Mouse (Mus musculus) C2C12 (cell line): ENCODE results near the gene Sh3rf3. TPM values are rescaled to one million over a fixed set of nuclear protein-coding genes. Genes with fewer than 3 reads are reported as not detected.

ENCODE experiments used
- H3K27me3 ChIP-seq: one replicate; pipeline ENCODE4 v1.6.1; 2011; ENCODE audit not compliant: control insufficient read depth, insufficient read depth, insufficient read length
- H3K36me3 ChIP-seq: one replicate; pipeline ENCODE4 v1.6.1; 2011; ENCODE audit not compliant: control insufficient read depth, insufficient read depth
- H3K4me3 ChIP-seq: one replicate; pipeline ENCODE4 v1.5.1; 2011; ENCODE audit warnings: mild to moderate bottlenecking, control low read depth; ENCODE audit not compliant: poor library complexity, insufficient read depth, severe bottlenecking
- H3K79me2 ChIP-seq: one replicate; pipeline ENCODE4 v1.6.1; 2011; ENCODE audit not compliant: control insufficient read depth, insufficient read depth
- H3K79me3 ChIP-seq: one replicate; pipeline ENCODE4 v1.6.1; 2011; ENCODE audit warnings: low read depth, control low read depth
- H3ac ChIP-seq: one replicate; pipeline ENCODE3; 2011; ENCODE audit warnings: low read depth; ENCODE audit not compliant: control insufficient read depth, insufficient read length
- CEBPB ChIP-seq: IDR thresholded peaks from one replicate; pipeline ENCODE4 v1.6.1; 2011; ENCODE audit warnings: low read depth, mild to moderate bottlenecking, control low read depth, moderate library complexity
- CTCF ChIP-seq: IDR thresholded peaks from one replicate; pipeline ENCODE4 v1.5.1; 2011; ENCODE audit not compliant: control insufficient read depth, insufficient read depth, insufficient read length
- FOSL1 ChIP-seq: IDR thresholded peaks from one replicate; pipeline ENCODE4 v1.8.0; 2011; ENCODE audit warnings: mild to moderate bottlenecking, low read length; ENCODE audit not compliant: poor library complexity, insufficient read depth, severe bottlenecking
- MAX ChIP-seq: IDR thresholded peaks from one replicate; pipeline ENCODE4 v1.6.1; 2011; ENCODE audit warnings: mild to moderate bottlenecking, control low read depth
- MYOD1 ChIP-seq: IDR thresholded peaks from one replicate; pipeline ENCODE4 v1.6.1; 2011; ENCODE audit warnings: low read depth; ENCODE audit not compliant: control insufficient read depth, insufficient read length
- MYOG ChIP-seq: IDR thresholded peaks from one replicate; pipeline ENCODE4 v1.6.1; 2011; ENCODE audit not compliant: control insufficient read depth, insufficient read length; ENCODE audit errors: extremely low read depth
- USF1 ChIP-seq: IDR thresholded peaks from one replicate; pipeline ENCODE4 v1.6.1; 2011; ENCODE audit warnings: low read depth, mild to moderate bottlenecking, control low read depth, moderate library complexity
- polyA plus RNA-seq: library from polyadenylated mRNA; unstranded; fragments of >200 nt; fragmentation: generic; extraction: Trizol; gene quantifications from one replicate; pipeline ENCODE4 v1.2.1, GENCODE M21; 2012; ENCODE audit warnings: missing spikeins

Sh3rf3 gene
- polyA plus RNA-seq, 1 experiment: 0.14 TPM

GRCm38 (mm10) chr10:59077909-59078308, 264.8 kb downstream of the Sh3rf3 start:
- no peak overlapping the region for H3K4me3 ChIP-seq
- TF ChIP-seq USF1: no peak
- TF ChIP-seq CEBPB: no peak
- no peak for TF ChIP-seq MYOG
- peak; percentile 61 for TF ChIP-seq FOSL1
- peak; percentile 79 for TF ChIP-seq MAX
- TF ChIP-seq CTCF: no peak
- peak; percentile 92 for TF ChIP-seq MYOD1
- no peaks in the 10 kb centered on the region for H3K79me3 ChIP-seq
- H3K27me3 ChIP-seq: no peaks in the 10 kb centered on the region
- no peaks in the 10 kb centered on the region for H3K79me2 ChIP-seq
- H3K36me3 ChIP-seq: no peaks in the 10 kb centered on the region
- H3ac ChIP-seq: no peak overlapping the region

- Histone ChIP-seq H3K79me3 (no peaks in the 10 kb centered on the region), H3ac (no peak overlapping the region), H3K36me3 (no peaks in the 10 kb centered on the region), H3K27me3 (peaks cover 11% of the 10 kb centered on the region), H3K4me3 (no peak overlapping the region), H3K79me2 (no peaks in the 10 kb centered on the region)
- TF ChIP-seq MYOD1 (no peak), MYOG (no peak), CEBPB (no peak), MAX (no peak)
These were observed 272.4 kb downstream of the Sh3rf3 start for GRCm38 (mm10) chr10:59085604-59086003.

GRCm38 (mm10) chr10:59086578-59086977, 273.4 kb downstream of the Sh3rf3 start:
- Histone ChIP-seq H3K27me3 (peaks cover 11% of the 10 kb centered on the region), H3K79me3 (no peaks in the 10 kb centered on the region), H3K4me3 (no peak overlapping the region), H3K36me3 (no peaks in the 10 kb centered on the region), H3ac (no peak overlapping the region), H3K79me2 (no peaks in the 10 kb centered on the region)
- TF ChIP-seq MAX (no peak), CTCF (no peak), USF1 (no peak), MYOD1 (no peak), MYOG (no peak), FOSL1 (no peak), CEBPB (no peak)

GRCm38 (mm10) chr10:59089861-59090621, 276.9 kb downstream of the Sh3rf3 start:
- no peaks in the 10 kb centered on the region for H3K79me2 ChIP-seq
- no peak overlapping the region for H3ac ChIP-seq
- TF ChIP-seq MYOG (no peak), MAX (no peak), USF1 (no peak), CEBPB (no peak)
- peaks cover 7% of the 10 kb centered on the region for H3K27me3 ChIP-seq
- H3K79me3 ChIP-seq: no peaks in the 10 kb centered on the region
- H3K36me3 ChIP-seq: no peaks in the 10 kb centered on the region
- H3K4me3 ChIP-seq: no peak overlapping the region

- no peak overlapping the region for H3K4me3 ChIP-seq
- no peaks in the 10 kb centered on the region for H3K79me3 ChIP-seq
These were observed 277.4 kb downstream of the Sh3rf3 start for GRCm38 (mm10) chr10:59090622-59090971.

GRCm38 (mm10) chr10:59091556-59091955, 278.4 kb downstream of the Sh3rf3 start:
- no peak for TF ChIP-seq MYOD1
- no peak for TF ChIP-seq USF1
- no peak for TF ChIP-seq CEBPB
- no peak for TF ChIP-seq MAX
- no peak for TF ChIP-seq MYOG
- no peak for TF ChIP-seq FOSL1
- no peak for TF ChIP-seq CTCF
- Histone ChIP-seq H3K79me2 (no peaks in the 10 kb centered on the region), H3ac (no peak overlapping the region)

More at GRCm38 (mm10) chr10:59090622-59090971, 277.4 kb downstream of the Sh3rf3 start:
- Histone ChIP-seq H3K27me3 (peaks cover 7% of the 10 kb centered on the region), H3K79me2 (no peaks in the 10 kb centered on the region), H3K36me3 (no peaks in the 10 kb centered on the region), H3ac (no peak overlapping the region)
- TF ChIP-seq MYOG (no peak), CEBPB (no peak)

More at GRCm38 (mm10) chr10:59091556-59091955, 278.4 kb downstream of the Sh3rf3 start:
- Histone ChIP-seq H3K27me3 (peaks cover 7% of the 10 kb centered on the region), H3K79me3 (no peaks in the 10 kb centered on the region), H3K36me3 (no peaks in the 10 kb centered on the region), H3K4me3 (no peak overlapping the region)
